Mouse (Mus musculus): ENCODE results near the gene Nup62. TPM values are rescaled to one million over a fixed set of nuclear protein-coding genes. Genes with fewer than 3 reads are reported as not detected.

Gene Nup62
- total RNA-seq, 1 experiment, result 98.0 TPM

- peaks cover 14% of the 10 kb centered on the region; the same call in 1 of the 2 replicates for H3K36me3 ChIP-seq (ENCODE audit: control insufficient read depth, insufficient read depth, low read length, poor library complexity, severe bottlenecking)
- peaks cover 2 to 15% of the 10 kb centered on the region in 2 experiments; a peak in 3 of 4 replicates for H3K4me1 ChIP-seq (ENCODE audit: control insufficient read depth in 2 of 2, insufficient read depth in 2 of 2, low read length in 2 of 2, poor library complexity in 1 of 2)
- DNase-seq (ENCODE audit: low read depth, low spot score), result no peak
- TF ChIP-seq ZNF384 (IDR thresholded peaks at IDR 0.05; ENCODE audit: low read depth, low read length) (no peak), HCFC1 (IDR thresholded peaks at IDR 0.05; ENCODE audit: borderline replicate concordance, insufficient read depth, low read length) (no peak), ZC3H11A (IDR thresholded peaks at IDR 0.05; ENCODE audit: borderline replicate concordance, low read depth, low read length) (no peak), CHD2 (IDR thresholded peaks at IDR 0.05; ENCODE audit: low read depth, low read length) (no peak), MAFK (IDR thresholded peaks at IDR 0.05; ENCODE audit: insufficient read depth, low read depth, low read length) (no peak)
- peak overlapping the region; percentile 64; the same call in 1 of the 2 replicates for H3K9ac ChIP-seq (ENCODE audit: insufficient read depth, low read depth, low read length, poor library complexity, severe bottlenecking)
- in situ Hi-C loops (cut with MboI; ENCODE audit: low sequenced_read_pairs in 2 of 2, unreplicated experiment in 2 of 2), result no loop called here
- peak overlapping the region; percentile 6; the same call in 1 of the 2 replicates for H3K27ac ChIP-seq (ENCODE audit: insufficient read depth, low read depth, low read length, poor library complexity, severe bottlenecking)
- H3K9me3 ChIP-seq (ENCODE audit: control insufficient read depth, insufficient read depth, low read depth, low read length), result no peaks in the 10 kb centered on the region
- H3K4me3 ChIP-seq (ENCODE audit: insufficient read depth in 1 of 2, low read depth in 1 of 2, low read length in 2 of 2, poor library complexity in 1 of 2, severe bottlenecking in 1 of 2), result peak overlapping the region; percentile 44 to 75
Observed at GRCm38 (mm10) chr7:44814952-44815553, 835 bp upstream of the Nup62 start.

- DNase-seq (ENCODE audit: low read depth, low spot score), result no peak
- peaks cover 19% of the 10 kb centered on the region; the same call in 1 of the 2 replicates for H3K36me3 ChIP-seq (ENCODE audit: control insufficient read depth, insufficient read depth, low read length, poor library complexity, severe bottlenecking)
- H3K9me3 ChIP-seq (ENCODE audit: control insufficient read depth, insufficient read depth, low read depth, low read length), result no peaks in the 10 kb centered on the region
- H3K4me3 ChIP-seq (ENCODE audit: insufficient read depth in 1 of 2, low read depth in 1 of 2, low read length in 2 of 2, poor library complexity in 1 of 2, severe bottlenecking in 1 of 2), result peak within 1 kb of the TSS; percentile 94 to 99
- peaks cover 3 to 25% of the 10 kb centered on the region in 2 experiments; a peak in 3 of 4 replicates for H3K4me1 ChIP-seq (ENCODE audit: control insufficient read depth in 2 of 2, insufficient read depth in 2 of 2, low read length in 2 of 2, poor library complexity in 1 of 2)
- H3K9ac ChIP-seq (ENCODE audit: insufficient read depth, low read depth, low read length, poor library complexity, severe bottlenecking), result peak within 1 kb of the TSS; percentile 100
- peak within 1 kb of the TSS; percentile 100 for H3K27ac ChIP-seq (ENCODE audit: insufficient read depth, low read depth, low read length, poor library complexity, severe bottlenecking)
- TF ChIP-seq MAFK (IDR thresholded peaks at IDR 0.05; ENCODE audit: insufficient read depth, low read depth, low read length) (no peak), ZC3H11A (IDR thresholded peaks at IDR 0.05; ENCODE audit: borderline replicate concordance, low read depth, low read length) (no peak), CHD2 (IDR thresholded peaks at IDR 0.05; ENCODE audit: low read depth, low read length) (no peak), HCFC1 (IDR thresholded peaks at IDR 0.05; ENCODE audit: borderline replicate concordance, insufficient read depth, low read length) (no peak), ZNF384 (IDR thresholded peaks at IDR 0.05; ENCODE audit: low read depth, low read length) (no peak)
- in situ Hi-C loops (cut with MboI; ENCODE audit: low sequenced_read_pairs in 2 of 2, unreplicated experiment in 2 of 2), result no loop called here
Observed at GRCm38 (mm10) chr7:44816470-44817021, 658 bp downstream of the Nup62 start, which contains the start of gene Atf5. TSS of gene Atf5 (minus strand) at chr7:44816658.

GRCm38 (mm10) chr7:44817441-44817840, 1.6 kb downstream of the Nup62 start:
- in situ Hi-C loops (cut with MboI; ENCODE audit: low sequenced_read_pairs in 2 of 2, unreplicated experiment in 2 of 2), result no loop called here
- no peak for TF ChIP-seq MAFK (IDR thresholded peaks at IDR 0.05; ENCODE audit: insufficient read depth, low read depth, low read length)
- no peak for TF ChIP-seq CHD2 (IDR thresholded peaks at IDR 0.05; ENCODE audit: low read depth, low read length)
- TF ChIP-seq ZNF384 (IDR thresholded peaks at IDR 0.05; ENCODE audit: low read depth, low read length), result no peak
- TF ChIP-seq ZC3H11A (IDR thresholded peaks at IDR 0.05; ENCODE audit: borderline replicate concordance, low read depth, low read length), result no peak
- no peak for TF ChIP-seq HCFC1 (IDR thresholded peaks at IDR 0.05; ENCODE audit: borderline replicate concordance, insufficient read depth, low read length)
- Histone ChIP-seq H3K27ac (ENCODE audit: insufficient read depth, low read depth, low read length, poor library complexity, severe bottlenecking) (no peak overlapping the region), H3K4me3 (ENCODE audit: insufficient read depth in 1 of 2, low read depth in 1 of 2, low read length in 2 of 2, poor library complexity in 1 of 2, severe bottlenecking in 1 of 2) (peak overlapping the region; percentile 94 to 99), H3K9ac (ENCODE audit: insufficient read depth, low read depth, low read length, poor library complexity, severe bottlenecking) (peak overlapping the region; percentile 100; the same call in 1 of the 2 replicates), H3K36me3 (ENCODE audit: control insufficient read depth, insufficient read depth, low read length, poor library complexity, severe bottlenecking) (peaks cover 21% of the 10 kb centered on the region; the same call in 1 of the 2 replicates), H3K4me1 (ENCODE audit: control insufficient read depth in 2 of 2, insufficient read depth in 2 of 2, low read length in 2 of 2, poor library complexity in 1 of 2) (peaks cover 3 to 25% of the 10 kb centered on the region in 2 experiments; a peak in 3 of 4 replicates), H3K9me3 (ENCODE audit: control insufficient read depth, insufficient read depth, low read depth, low read length) (no peaks in the 10 kb centered on the region)
- no peak for DNase-seq (ENCODE audit: low read depth, low spot score)

GRCm38 (mm10) chr7:44818164-44818563, 2.3 kb downstream of the Nup62 start:
- Histone ChIP-seq H3K27ac (ENCODE audit: insufficient read depth, low read depth, low read length, poor library complexity, severe bottlenecking) (no peak overlapping the region), H3K9ac (ENCODE audit: insufficient read depth, low read depth, low read length, poor library complexity, severe bottlenecking) (peak overlapping the region; percentile 100), H3K9me3 (ENCODE audit: control insufficient read depth, insufficient read depth, low read depth, low read length) (no peaks in the 10 kb centered on the region), H3K36me3 (ENCODE audit: control insufficient read depth, insufficient read depth, low read length, poor library complexity, severe bottlenecking) (peaks cover 21% of the 10 kb centered on the region; the same call in 1 of the 2 replicates), H3K4me1 (ENCODE audit: control insufficient read depth in 2 of 2, insufficient read depth in 2 of 2, low read length in 2 of 2, poor library complexity in 1 of 2) (peaks cover 3 to 28% of the 10 kb centered on the region in 2 experiments; a peak in 3 of 4 replicates), H3K4me3 (ENCODE audit: insufficient read depth in 1 of 2, low read depth in 1 of 2, low read length in 2 of 2, poor library complexity in 1 of 2, severe bottlenecking in 1 of 2) (peak overlapping the region; percentile 94 to 99)
- in situ Hi-C loops (cut with MboI; ENCODE audit: low sequenced_read_pairs in 2 of 2, unreplicated experiment in 2 of 2), result no loop called here
- no peak for TF ChIP-seq CHD2 (IDR thresholded peaks at IDR 0.05; ENCODE audit: low read depth, low read length)
- TF ChIP-seq HCFC1 (IDR thresholded peaks at IDR 0.05; ENCODE audit: borderline replicate concordance, insufficient read depth, low read length), result no peak
- TF ChIP-seq MAFK (IDR thresholded peaks at IDR 0.05; ENCODE audit: insufficient read depth, low read depth, low read length), result no peak
- no peak for TF ChIP-seq ZNF384 (IDR thresholded peaks at IDR 0.05; ENCODE audit: low read depth, low read length)
- TF ChIP-seq ZC3H11A (IDR thresholded peaks at IDR 0.05; ENCODE audit: borderline replicate concordance, low read depth, low read length), result no peak
- DNase-seq (ENCODE audit: low read depth, low spot score), result no peak
